Mouse (Mus musculus) forelimb bud, embryonic 11.5 days (tissue): Measurements from ENCODE around the gene Pvalb.
A peak's percentile ranks its signal among the peaks of the same experiment; 100 is the strongest.

Experiments
- DNase-seq: peaks from one replicate; pipeline ENCODE4 v3.0.0-alpha.2; 2012; ENCODE audit warnings: low read depth, low spot score

Pvalb gene

GRCm38 (mm10) chr15:78206312-78206711, at the start of gene Pvalb:
Pvalb (minus strand) TSS chr15:78206400.
- DNase-seq, result no peak

GRCm38 (mm10) chr15:78254751-78255150, 48.6 kb upstream of the Pvalb start:
- DNase-seq, result peak; percentile 62

GRCm38 (mm10) chr15:78248410-78248809, 42.2 kb upstream of the Pvalb start:
- DNase-seq, result no peak

GRCm38 (mm10) chr15:78247659-78248058, 41.5 kb upstream of the Pvalb start:
- DNase-seq, result no peak

- no peak for DNase-seq
Measured at GRCm38 (mm10) chr15:78246143-78247116, 40.2 kb upstream of the Pvalb start.

- DNase-seq, result no peak
Measured at GRCm38 (mm10) chr15:78244695-78245492, 38.7 kb upstream of the Pvalb start, which contains the start of gene Ncf4. Ncf4 (plus strand) TSS chr15:78244801.

GRCm38 (mm10) chr15:78243774-78244173, 37.6 kb upstream of the Pvalb start:
- no peak for DNase-seq

GRCm38 (mm10) chr15:78243061-78243460, 36.9 kb upstream of the Pvalb start:
- DNase-seq, result no peak

- DNase-seq, result peak; percentile 6
Measured at GRCm38 (mm10) chr15:78241335-78241734, 35.1 kb upstream of the Pvalb start.

- DNase-seq, result no peak
Measured at GRCm38 (mm10) chr15:78239956-78240617, 33.9 kb upstream of the Pvalb start.

- peak; percentile 80 for DNase-seq
Measured at GRCm38 (mm10) chr15:78239453-78239852, 33.3 kb upstream of the Pvalb start.

- no peak for DNase-seq
Measured at GRCm38 (mm10) chr15:78234823-78235509, 28.8 kb upstream of the Pvalb start.

GRCm38 (mm10) chr15:78231346-78232331, 25.4 kb upstream of the Pvalb start:
- no peak for DNase-seq

- no peak for DNase-seq
Measured at GRCm38 (mm10) chr15:78227816-78228215, 21.6 kb upstream of the Pvalb start.

GRCm38 (mm10) chr15:78215269-78215668, 9.1 kb upstream of the Pvalb start:
- DNase-seq, result no peak

GRCm38 (mm10) chr15:78211367-78211766, 5.2 kb upstream of the Pvalb start:
- DNase-seq, result no peak

GRCm38 (mm10) chr15:78210203-78210602, 4.0 kb upstream of the Pvalb start:
- DNase-seq, result no peak

GRCm38 (mm10) chr15:78205192-78205591, 1.0 kb downstream of the Pvalb start:
- peak; percentile 6 for DNase-seq

GRCm38 (mm10) chr15:78204053-78204847, 1.9 kb downstream of the Pvalb start:
- DNase-seq, result peak; percentile 43
